Mouse (Mus musculus): Measurements from ENCODE around the gene Serpinf1. TPM values are rescaled to one million over a fixed set of nuclear protein-coding genes. Genes with fewer than 3 reads are reported as not detected.

The Serpinf1 gene
- total RNA-seq, 4 experiments from 2014 or later: 8.5 to 17.8 (median 11.3) TPM

Small RNA genes within 50 kb of the gene (microRNA-seq; reads per million reads assigned to microRNA genes)
- 2,741 to 3,096 reads per million in 2 experiments for gene Mir22

Other genes starting within 250 kb of the Serpinf1 start
- gene Ovca2, start 243.9 kb downstream of the Serpinf1 start, total RNA-seq (2022): 10 to 100 TPM; 12.8 to 13.5 (median 13.2) TPM
- gene Dph1, start 231.5 kb downstream of the Serpinf1 start, total RNA-seq (2022): 10 to 100 TPM; 22.7 to 28.7 (median 27.0) TPM
- gene Rtn4rl1, start 228.9 kb downstream of the Serpinf1 start, total RNA-seq (2022): 10 to 100 TPM; 67.2 to 72.6 (median 67.9) TPM
- gene Rpa1, start 74.4 kb downstream of the Serpinf1 start, total RNA-seq (2022): 10 to 100 TPM; 47.5 to 51.4 (median 50.2) TPM
- gene Smyd4, start 74.3 kb downstream of the Serpinf1 start, total RNA-seq (2022): 10 to 100 TPM; 13.9 to 22.5 (median 18.1) TPM
- gene Serpinf2, start 16.9 kb upstream of the Serpinf1 start, total RNA-seq (2022): under 1 TPM in 3 of 4 experiments, not detected in 1; 0.27 to 0.84 (median 0.43) TPM
- gene Wdr81, start 32.0 kb upstream of the Serpinf1 start, total RNA-seq (2022): 10 to 100 TPM; 20.2 to 22.5 (median 22.0) TPM
- under 1 TPM; 0.62 to 0.99 (median 0.82) TPM for gene Tlcd2, start 39.0 kb upstream of the Serpinf1 start, total RNA-seq (2022)
- 100 to 1,000 TPM; 138 to 159 (median 149) TPM for gene Prpf8, start 64.1 kb upstream of the Serpinf1 start, total RNA-seq (2022)
- gene Rilp, start 87.4 kb upstream of the Serpinf1 start, total RNA-seq (2022): 1 to 10 TPM; 1.7 to 2.4 (median 2.1) TPM
- 1 to 10 TPM; 1.6 to 1.9 (median 1.7) TPM for gene Scarf1, start 90.8 kb upstream of the Serpinf1 start, total RNA-seq (2022)
- gene Slc43a2, start 109.0 kb upstream of the Serpinf1 start, total RNA-seq (2022): 10 to 100 TPM; 45.5 to 58.2 (median 52.2) TPM
- 100 to 1,000 TPM; 300 to 319 (median 307) TPM for gene Pitpna, start 165.4 kb upstream of the Serpinf1 start, total RNA-seq (2022)
- 10 to 100 TPM; 41.3 to 43.5 (median 42.5) TPM for gene Inpp5k, start 208.3 kb upstream of the Serpinf1 start, total RNA-seq (2022)
- gene Myo1c, start 227.8 kb upstream of the Serpinf1 start, total RNA-seq (2022): 10 to 100 TPM; 18.2 to 27.0 (median 21.2) TPM